Mouse (Mus musculus) thymus, postnatal 0 days (tissue): ENCODE results near the gene Pard3b. TPM values are rescaled to one million over a fixed set of nuclear protein-coding genes. Genes with fewer than 3 reads are reported as not detected.

ENCODE experiments used
- DNase-seq: peaks from one replicate; pipeline ENCODE4 v3.0.0-alpha.2; 2015; ENCODE audit warnings: low spot score
- polyA plus RNA-seq: library from polyadenylated mRNA; unstranded; fragments of >200 nt; fragmentation: Nextera tagmentation; extraction: Ambion mirVana; gene quantifications from 2 replicates; pipeline ENCODE4 v1.2.1, GENCODE M21; 2015

The Pard3b gene
- polyA plus RNA-seq, 1 experiment from 2014 or later, result 3.7 TPM

- DNase-seq, result no peak
Observed at GRCm38 (mm10) chr1:62446818-62447217, 808.2 kb downstream of the Pard3b start.

- no peak for DNase-seq
Observed at GRCm38 (mm10) chr1:62449193-62449875, 810.7 kb downstream of the Pard3b start.

- DNase-seq, result no peak
Observed at GRCm38 (mm10) chr1:62465536-62465935, 826.9 kb downstream of the Pard3b start.

GRCm38 (mm10) chr1:62466544-62466943 lies 827.9 kb downstream of the Pard3b start:
- DNase-seq, result no peak

GRCm38 (mm10) chr1:62483059-62483458 lies 844.4 kb downstream of the Pard3b start:
- no peak for DNase-seq

- DNase-seq, result no peak
Observed at GRCm38 (mm10) chr1:62488871-62489270, 850.2 kb downstream of the Pard3b start.

GRCm38 (mm10) chr1:62499146-62499545 lies 860.5 kb downstream of the Pard3b start:
- DNase-seq, result no peak

- no peak for DNase-seq
Observed at GRCm38 (mm10) chr1:62510501-62510900, 871.9 kb downstream of the Pard3b start.

- no peak for DNase-seq
Observed at GRCm38 (mm10) chr1:62511681-62512080, 873.1 kb downstream of the Pard3b start.

GRCm38 (mm10) chr1:62518621-62519213 lies 880.1 kb downstream of the Pard3b start:
- no peak for DNase-seq

- no peak for DNase-seq
Observed at GRCm38 (mm10) chr1:62521368-62521767, 882.7 kb downstream of the Pard3b start.

- no peak for DNase-seq
Observed at GRCm38 (mm10) chr1:62522761-62523160, 884.1 kb downstream of the Pard3b start.

- DNase-seq, result no peak
Observed at GRCm38 (mm10) chr1:62527788-62528187, 889.2 kb downstream of the Pard3b start.

- no peak for DNase-seq
Observed at GRCm38 (mm10) chr1:62529941-62530340, 891.3 kb downstream of the Pard3b start.

- DNase-seq, result no peak
Observed at GRCm38 (mm10) chr1:62532426-62533126, 894.0 kb downstream of the Pard3b start.

GRCm38 (mm10) chr1:62548953-62549352 lies 910.3 kb downstream of the Pard3b start:
- no peak for DNase-seq

GRCm38 (mm10) chr1:62550546-62550945 lies 911.9 kb downstream of the Pard3b start:
- no peak for DNase-seq

- DNase-seq, result no peak
Observed at GRCm38 (mm10) chr1:62551516-62551915, 912.9 kb downstream of the Pard3b start.

GRCm38 (mm10) chr1:62555838-62556237 lies 917.2 kb downstream of the Pard3b start:
- no peak for DNase-seq

- DNase-seq, result no peak
Observed at GRCm38 (mm10) chr1:62562987-62563386, 924.4 kb downstream of the Pard3b start.

- no peak for DNase-seq
Observed at GRCm38 (mm10) chr1:62564245-62565119, 925.9 kb downstream of the Pard3b start.
